Mouse (Mus musculus) lung, adult 2 months (tissue): ENCODE results near the gene Srrm3. TPM values are rescaled to one million over a fixed set of nuclear protein-coding genes. Genes with fewer than 3 reads are reported as not detected.

ENCODE experiments used
- DNase-seq: peaks from one replicate; pipeline ENCODE4 v3.0.0; 2022
- H3K4me1 ChIP-seq: fragments of 200-500 bp; 2 replicates; pipeline ENCODE4 v1.6.1; 2011; ENCODE audit warnings: low read length; ENCODE audit not compliant: control insufficient read depth, insufficient read depth
- H3K4me3 ChIP-seq: fragments of 200-500 bp; replicated peaks from 2 replicates; pipeline ENCODE3; 2011; ENCODE audit warnings: low read depth, mild to moderate bottlenecking, control low read depth, low read length; ENCODE audit errors: extremely low read depth
- CTCF ChIP-seq: fragments of 200-500 bp; IDR thresholded peaks from 2 replicates; pipeline ENCODE4 v1.5.1; 2011; ENCODE audit warnings: mild to moderate bottlenecking, low read length, control low read depth; ENCODE audit not compliant: insufficient read depth
- POLR2A ChIP-seq: fragments of 200-500 bp; IDR thresholded peaks from 2 replicates; pipeline ENCODE4 v1.6.1; 2011; ENCODE audit warnings: low read depth, mild to moderate bottlenecking, control low read depth, low read length, borderline replicate concordance; ENCODE audit errors: extremely low read depth
- whole genome bisulfite sequencing: fragments of 180-500 bp; shearing (Covaris S2); methylation state at CpG from one replicate; pipeline ENCODE4 v1.1.7; 2018; 5-methylcytosine and 5-hydroxymethylcytosine counted together
- polyA plus RNA-seq: library from polyadenylated mRNA; depleted of rRNA; stranded (reverse); fragments of >200 nt; gene quantifications from 2 replicates; pipeline ENCODE4 v1.2.3, GENCODE M21; 2012

Gene Srrm3
- polyA plus RNA-seq, 1 experiment = 0.06 TPM

DNA sequence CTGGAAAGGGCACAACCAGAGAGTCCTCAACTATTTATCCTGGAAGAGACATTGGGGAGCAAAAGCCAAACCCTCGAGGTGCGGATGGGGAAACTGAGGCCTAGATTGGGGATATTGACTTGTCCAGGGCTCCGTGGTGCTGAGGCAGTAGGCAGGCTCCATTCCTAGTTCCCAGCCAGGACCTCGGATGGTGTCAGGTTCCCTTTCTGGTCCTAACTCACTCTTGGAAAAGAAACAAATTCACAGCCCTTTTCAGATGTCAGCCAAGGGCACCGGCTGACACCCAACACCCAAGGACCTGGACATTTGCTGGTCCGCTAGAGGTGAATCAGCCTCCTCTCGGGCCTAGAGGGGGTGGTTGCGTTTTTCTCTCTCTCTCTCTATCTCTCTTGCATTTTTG, 60.0 kb downstream of the Srrm3 start:
- TF ChIP-seq CTCF (no peak), POLR2A (no peak)
- H3K4me3 ChIP-seq = no peak overlapping the region
- WGBS = 53% methylated on average over 8 of the region's 8 CpGs
- DNase-seq = no peak
- no peaks in the 10 kb centered on the region for H3K4me1 ChIP-seq

DNA sequence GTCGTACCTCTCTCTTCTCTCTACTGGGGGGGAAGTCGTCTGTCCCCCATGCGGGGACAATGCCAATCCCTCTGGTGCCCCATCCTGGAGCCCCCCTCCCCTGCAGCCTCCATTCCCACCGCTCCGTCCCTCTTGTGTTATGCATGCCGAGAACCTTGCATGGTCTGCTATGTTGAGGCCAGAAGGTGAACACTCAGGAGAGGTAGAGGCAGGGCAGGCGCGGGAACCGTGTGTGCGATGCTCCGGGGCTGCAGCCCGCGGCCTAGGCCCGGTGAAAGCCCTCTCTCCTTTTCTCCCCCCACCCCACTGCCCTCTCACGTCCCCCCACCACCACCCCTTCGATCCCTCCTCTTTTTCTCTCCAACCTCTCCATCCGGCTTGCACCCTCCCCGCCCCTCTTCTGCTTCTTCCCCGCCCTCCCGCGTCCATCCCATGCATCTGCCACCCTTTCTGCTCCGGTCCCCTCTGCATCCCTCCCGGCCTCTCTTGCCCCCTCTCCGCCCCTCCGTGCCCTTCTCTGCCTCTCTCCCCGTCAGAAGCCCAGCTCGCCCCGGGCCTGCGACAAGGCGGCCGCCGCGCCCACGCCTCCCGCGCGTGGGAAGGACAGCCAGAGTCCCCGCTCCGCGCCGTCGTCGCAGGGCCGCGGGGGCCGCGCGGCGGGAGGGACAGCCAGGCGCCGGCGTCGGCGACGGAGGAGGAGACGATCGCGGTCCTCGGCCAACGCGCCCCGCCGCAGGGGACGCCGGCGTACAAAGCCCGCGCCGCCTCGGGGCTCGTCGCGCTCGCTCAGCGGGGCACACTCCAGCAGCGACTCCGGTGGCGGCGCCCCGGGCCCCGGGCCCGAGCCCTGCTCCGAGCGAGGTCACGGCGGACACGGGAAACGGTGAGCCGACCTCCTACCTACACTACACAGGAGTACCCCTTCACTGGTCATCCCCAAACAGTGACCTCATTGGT, 61.2 kb downstream of the Srrm3 start:
- no peak for TF ChIP-seq CTCF
- no peak for TF ChIP-seq POLR2A
- Histone ChIP-seq H3K4me3 (no peak overlapping the region), H3K4me1 (no peaks in the 10 kb centered on the region)
- 2% methylated on average over 85 of the region's 89 CpGs for WGBS
- DNase-seq = no peak

GRCm38 (mm10) chr5:135868653-135869052, 62.0 kb downstream of the Srrm3 start:
- DNase-seq = no peak
- no peak overlapping the region for H3K4me3 ChIP-seq
- no peak for TF ChIP-seq CTCF
- TF ChIP-seq POLR2A = no peak
- no peaks in the 10 kb centered on the region for H3K4me1 ChIP-seq
- WGBS = 6% methylated on average over 26 of the region's 27 CpGs

DNA sequence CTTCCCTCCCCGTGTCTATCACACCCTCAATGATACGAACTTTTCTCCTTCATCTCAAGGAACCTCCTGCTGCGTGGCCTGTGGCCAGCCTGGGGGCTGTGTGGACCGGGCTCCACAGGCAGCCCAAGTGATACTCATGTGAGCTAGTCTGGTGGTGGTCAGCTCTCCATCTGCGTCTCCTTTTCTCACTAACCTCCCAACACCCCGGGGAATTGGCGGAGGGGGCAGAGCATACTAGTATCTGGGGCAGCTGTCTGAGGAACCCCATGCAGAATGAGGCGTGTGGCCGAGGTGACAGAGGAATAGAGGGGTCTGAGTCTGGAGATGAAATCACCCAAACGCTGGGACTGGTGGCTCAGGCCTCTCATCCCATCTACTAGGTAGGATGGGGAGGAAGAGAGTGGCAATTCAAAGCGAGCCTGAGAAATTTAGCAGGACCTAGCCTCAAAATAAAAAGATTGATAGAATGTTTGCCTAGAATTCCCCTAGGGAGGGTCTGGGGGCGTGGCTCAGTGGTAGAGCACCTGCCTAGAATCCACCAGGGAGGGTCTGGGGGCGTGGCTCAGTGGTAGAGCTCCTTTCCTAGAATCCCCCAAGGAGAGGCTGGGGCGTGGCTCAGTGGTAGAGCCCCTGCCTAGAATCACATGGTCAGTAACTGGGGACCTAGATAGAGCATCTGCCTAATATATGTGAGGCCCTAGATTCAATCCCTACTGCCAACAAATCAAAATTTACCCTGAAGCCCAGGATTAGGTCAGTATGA, 63.2 kb downstream of the Srrm3 start:
- 65% methylated on average over 14 of the region's 14 CpGs for WGBS
- H3K4me3 ChIP-seq = no peak overlapping the region
- TF ChIP-seq CTCF (no peak), POLR2A (no peak)
- no peak for DNase-seq
- no peaks in the 10 kb centered on the region for H3K4me1 ChIP-seq

- Histone ChIP-seq H3K4me1 (no peaks in the 10 kb centered on the region), H3K4me3 (no peak overlapping the region)
- TF ChIP-seq POLR2A = no peak
- no peak for TF ChIP-seq CTCF
- 73% methylated on average over 5 of the region's 5 CpGs for whole genome bisulfite sequencing
- DNase-seq = no peak
These were observed 63.8 kb downstream of the Srrm3 start for GRCm38 (mm10) chr5:135870505-135870904.

DNA sequence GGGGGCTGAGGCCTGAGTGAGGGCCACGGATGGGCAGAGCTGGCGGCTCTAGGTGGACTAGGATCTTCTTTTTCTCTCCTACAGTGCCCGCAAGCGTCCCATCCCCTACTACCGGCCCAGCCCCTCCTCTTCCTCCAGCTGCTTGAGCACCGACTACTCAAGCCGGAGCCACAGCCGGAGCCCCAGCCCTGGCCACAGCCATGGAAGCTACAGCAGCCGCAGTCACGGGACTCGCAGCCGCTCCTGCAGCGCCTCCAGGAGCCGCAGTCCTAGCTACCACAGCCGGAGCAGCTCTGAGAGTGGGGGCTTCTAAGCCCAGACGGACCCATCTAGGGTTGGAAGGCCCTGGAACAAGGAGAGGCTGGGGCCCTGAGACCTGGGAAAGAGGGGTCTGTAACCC, 66.3 kb downstream of the Srrm3 start:
- 11% methylated on average over 16 of the region's 16 CpGs for WGBS
- no peak for TF ChIP-seq POLR2A
- no peak for TF ChIP-seq CTCF
- H3K4me1 ChIP-seq = peaks cover 3% of the 10 kb centered on the region; the same call in 1 of the 2 replicates

GRCm38 (mm10) chr5:135873753-135874152, 67.1 kb downstream of the Srrm3 start:
- Histone ChIP-seq H3K4me1 (peaks cover 6% of the 10 kb centered on the region), H3K4me3 (no peak overlapping the region)
- TF ChIP-seq POLR2A (no peak), CTCF (no peak)
- DNase-seq = no peak
- 63% methylated on average over 9 of the region's 9 CpGs for whole genome bisulfite sequencing

More for the DNA sequence above, 66.3 kb downstream of the Srrm3 start:
- DNase-seq = no peak
- H3K4me3 ChIP-seq = no peak overlapping the region

DNA sequence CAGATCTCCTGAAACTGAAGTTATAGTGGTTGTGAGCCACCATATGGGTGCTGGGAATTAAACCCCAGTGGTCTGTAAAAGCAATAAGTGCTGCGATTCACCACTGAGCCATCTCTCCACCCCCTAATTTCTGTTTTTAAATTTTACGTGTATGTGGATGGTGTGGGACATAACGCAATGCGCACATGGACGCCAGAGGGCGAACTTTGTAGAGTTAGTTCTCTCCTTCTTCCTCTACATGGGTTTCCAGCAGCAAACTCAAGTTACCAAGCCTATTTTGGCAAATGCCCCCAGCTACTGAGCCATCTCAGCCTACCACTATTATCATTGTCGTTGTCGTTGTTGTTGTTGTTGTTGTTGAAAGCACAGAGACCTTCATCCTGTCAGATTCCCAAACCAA, 70.5 kb downstream of the Srrm3 start:
- 10% methylated on average over 8 of the region's 8 CpGs for WGBS
- Histone ChIP-seq H3K4me1 (peaks cover 16% of the 10 kb centered on the region), H3K4me3 (no peak overlapping the region)
- DNase-seq = peak; percentile 74
- TF ChIP-seq POLR2A = no peak
- TF ChIP-seq CTCF = peak; percentile 61

DNA sequence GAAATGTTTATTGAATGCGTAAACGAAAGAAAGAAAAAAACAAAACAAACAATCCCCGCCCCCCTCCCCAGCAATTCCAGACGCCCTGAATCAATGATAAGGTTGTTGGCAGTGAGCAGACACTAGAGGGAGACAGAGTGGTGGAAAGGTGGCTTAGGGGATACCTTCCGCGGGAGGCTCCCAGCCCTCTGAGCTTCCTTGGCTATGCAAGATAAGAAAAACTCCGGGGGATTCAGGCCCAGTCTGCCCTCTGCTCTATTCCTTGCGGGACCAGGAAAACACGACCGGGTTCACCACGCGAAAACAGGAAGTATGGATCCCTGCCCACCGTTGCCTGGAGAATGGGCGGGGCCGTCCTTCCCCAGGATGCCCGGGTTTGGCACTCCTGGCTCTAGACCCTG, 71.1 kb downstream of the Srrm3 start:
- TF ChIP-seq CTCF (peak; percentile 70), POLR2A (peak; percentile 63; the same call in 1 of the 2 replicates)
- Histone ChIP-seq H3K4me1 (peaks cover 16% of the 10 kb centered on the region), H3K4me3 (peak overlapping the region; percentile 69)
- peak; percentile 65 for DNase-seq
- under 1% methylated on average over 16 of the region's 16 CpGs for WGBS
